Mouse (Mus musculus) kidney, embryonic 15.5 days (tissue): ENCODE results near the gene Hyal3. TPM values are rescaled to one million over a fixed set of nuclear protein-coding genes. Genes with fewer than 3 reads are reported as not detected.

Experiments used
- ATAC-seq: fragments of 200-750 bp; cut with Nextera tagmentation; replicated peaks from 2 replicates; pipeline ENCODE4 v1.8.0; 2017; ENCODE audit warnings: moderate TSS enrichment; ENCODE audit not compliant: low FRiP score
- H3K27ac ChIP-seq: fragments of 300-500 bp; sonication (generic); 2 replicates; pipeline ENCODE4 v1.5.1; 2015; ENCODE audit warnings: mild to moderate bottlenecking, inconsistent platforms
- H3K27me3 ChIP-seq: fragments of 300-500 bp; sonication (generic); 2 replicates; pipeline ENCODE4 v1.6.1; 2015; ENCODE audit warnings: inconsistent platforms
- H3K36me3 ChIP-seq: fragments of 300-500 bp; sonication (generic); 2 replicates; pipeline ENCODE4 v1.6.1; 2015; ENCODE audit warnings: inconsistent platforms
- H3K4me1 ChIP-seq: fragments of 300-500 bp; sonication (generic); 2 replicates; pipeline ENCODE4 v1.6.1; 2015; ENCODE audit warnings: inconsistent platforms
- H3K4me2 ChIP-seq: fragments of 300-500 bp; sonication (generic); 2 replicates; pipeline ENCODE4 v1.6.1; 2015; ENCODE audit warnings: moderate library complexity, mild to moderate bottlenecking, inconsistent platforms
- H3K4me3 ChIP-seq: fragments of 300-500 bp; sonication (generic); replicated peaks from 2 replicates; pipeline ENCODE4 v1.5.1; 2015; ENCODE audit warnings: mild to moderate bottlenecking, inconsistent platforms
- H3K9ac ChIP-seq: fragments of 300-500 bp; sonication (generic); 2 replicates; pipeline ENCODE4 v1.6.1; 2015; ENCODE audit warnings: mild to moderate bottlenecking, inconsistent platforms
- H3K9me3 ChIP-seq: fragments of 300-500 bp; sonication (generic); replicated peaks from 2 replicates; pipeline ENCODE4 v1.6.1; 2016; ENCODE audit warnings: inconsistent platforms
- WGBS: fragments of 180-500 bp; shearing (Covaris S2); methylation state at CpG from one replicate; pipeline ENCODE4 v1.1.7; 2015; ENCODE audit warnings: mixed read lengths; 5-methylcytosine and 5-hydroxymethylcytosine counted together
- polyA plus RNA-seq: library from polyadenylated mRNA; unstranded; fragments of >200 nt; fragmentation: Nextera tagmentation; extraction: Ambion mirVana; gene quantifications from 2 replicates; pipeline ENCODE4 v1.2.1, GENCODE M21; 2015

Hyal3 gene
- polyA plus RNA-seq, 1 experiment from 2014 or later, result 1.3 TPM

DNA sequence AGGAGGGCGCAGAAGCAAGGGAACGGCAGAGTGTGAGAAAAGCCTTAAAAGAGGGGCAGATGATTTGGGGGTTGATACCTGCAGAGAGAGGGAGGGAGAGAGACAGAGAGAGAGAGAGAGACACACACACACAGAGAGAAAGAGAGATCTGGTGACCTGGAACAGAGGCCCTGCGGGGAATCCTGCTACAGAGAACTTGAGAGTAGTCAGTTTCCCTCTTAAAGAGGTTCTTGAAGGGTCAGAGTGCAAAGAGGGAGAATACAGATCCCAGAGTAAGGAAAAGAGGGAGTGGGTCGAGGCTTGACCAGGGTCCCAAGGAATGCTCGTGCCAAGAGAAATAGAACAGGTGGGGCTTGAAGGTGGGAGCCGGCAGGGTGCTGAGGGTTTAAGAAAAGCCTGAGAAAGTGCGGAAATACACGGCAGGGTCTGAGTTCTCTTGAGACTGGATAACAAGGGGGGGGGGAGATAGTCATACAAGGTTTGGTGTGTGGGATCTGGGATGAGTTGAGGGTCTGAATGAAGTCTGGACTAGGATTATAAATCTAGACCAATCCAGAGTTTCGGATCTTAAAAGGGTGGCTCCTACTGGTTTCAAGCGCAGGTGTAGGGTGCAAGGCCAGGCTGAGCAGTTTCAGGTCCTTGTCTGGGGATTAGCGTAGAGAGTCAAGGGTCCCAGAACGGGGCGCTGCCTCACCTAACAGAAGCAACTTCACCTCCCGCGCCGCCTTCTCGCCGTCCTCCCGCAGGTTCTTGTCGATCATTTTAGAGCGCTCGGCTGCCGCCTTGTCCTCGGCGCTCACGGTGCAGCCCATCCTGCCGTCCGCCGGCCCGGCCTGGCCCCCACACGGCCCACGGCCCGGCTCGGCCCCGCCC lies 54.0 kb downstream of the Hyal3 start:
- under 1% methylated on average over 35 of the region's 35 CpGs for WGBS
- H3K4me2 ChIP-seq, result peak overlapping the region; percentile 96
- H3K9ac ChIP-seq, result peak overlapping the region; percentile 97
- H3K9me3 ChIP-seq, result no peaks in the 10 kb centered on the region
- H3K4me1 ChIP-seq, result peaks cover 59% of the 10 kb centered on the region
- H3K4me3 ChIP-seq, result peak overlapping the region; percentile 93
- peak overlapping the region; percentile 92 for H3K27ac ChIP-seq
- H3K36me3 ChIP-seq, result peaks cover 8% of the 10 kb centered on the region; the same call in 1 of the 2 replicates
- peak; percentile 1; the same call in 1 of the 2 replicates for ATAC-seq
- no peaks in the 10 kb centered on the region for H3K27me3 ChIP-seq

DNA sequence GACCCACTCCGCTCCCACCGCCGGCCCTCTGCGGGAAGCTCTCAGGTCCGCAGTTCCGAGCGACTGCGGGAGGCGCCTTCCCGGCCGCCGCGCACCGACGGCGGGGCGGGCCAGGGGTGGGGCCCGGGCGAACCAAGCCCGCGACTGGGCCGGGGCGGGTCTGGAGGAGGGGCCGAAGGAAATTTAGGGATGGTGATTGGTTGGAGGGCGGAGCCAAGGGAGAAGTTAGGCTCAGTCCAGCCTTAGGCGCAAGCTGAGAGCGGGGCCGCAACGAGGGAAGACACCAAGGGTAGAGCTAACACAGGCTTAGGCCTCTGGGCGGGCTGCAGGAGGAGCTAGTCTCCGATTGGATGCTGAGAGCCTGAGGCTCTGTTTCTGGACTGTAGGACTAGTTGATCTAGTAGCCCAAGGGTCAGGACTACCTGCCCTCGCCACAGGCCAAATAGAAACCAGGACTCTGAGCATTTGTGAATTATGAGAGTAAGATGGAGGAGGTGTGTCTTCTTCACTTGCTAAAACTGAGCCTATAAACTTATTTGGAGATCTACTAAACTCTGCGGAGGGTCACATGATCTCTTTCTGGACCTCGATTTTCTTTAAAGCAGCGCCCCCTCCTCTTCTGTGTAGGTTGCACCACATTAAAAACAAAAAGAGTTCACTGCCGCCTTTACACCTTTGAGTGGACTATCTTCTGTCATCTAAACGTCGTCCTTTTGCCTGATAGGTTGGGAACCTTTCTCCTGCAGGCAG lies 54.8 kb downstream of the Hyal3 start, which contains the start of gene Gnai2:
Gnai2 (minus strand) TSS at position 89 of the 750 bp plus-strand sequence.
- H3K4me3 ChIP-seq, result peak within 1 kb of the TSS; percentile 93
- peak within 1 kb of the TSS; percentile 96 for H3K4me2 ChIP-seq
- peak within 1 kb of the TSS; percentile 92 for H3K27ac ChIP-seq
- H3K9me3 ChIP-seq, result no peaks in the 10 kb centered on the region
- peak; percentile 97 for ATAC-seq
- no peaks in the 10 kb centered on the region for H3K27me3 ChIP-seq
- H3K4me1 ChIP-seq, result peaks cover 54% of the 10 kb centered on the region
- 2% methylated on average over 38 of the region's 38 CpGs for WGBS
- H3K36me3 ChIP-seq, result peaks cover 8% of the 10 kb centered on the region; the same call in 1 of the 2 replicates
- H3K9ac ChIP-seq, result peak within 1 kb of the TSS; percentile 97

Other genes with a start within 250 kb of the Hyal3 start
- gene Hemk1, start 242.5 kb upstream of the Hyal3 start, polyA plus RNA-seq, result 10.9 and 11.8 TPM in 2 replicates
- gene 6430571L13Rik, start 240.2 kb upstream of the Hyal3 start, polyA plus RNA-seq, result 0.81 and 0.90 TPM in 2 replicates
- gene Cacna2d2, start 181.2 kb upstream of the Hyal3 start, polyA plus RNA-seq, result 0.84 and 0.93 TPM in 2 replicates
- 45.0 and 49.4 TPM in 2 replicates for gene Tmem115, start 46.9 kb upstream of the Hyal3 start, polyA plus RNA-seq
- 31.5 and 33.9 TPM in 2 replicates for gene Cyb561d2, start 38.6 kb upstream of the Hyal3 start, polyA plus RNA-seq
- gene Nprl2, start 38.6 kb upstream of the Hyal3 start, polyA plus RNA-seq, result 44.4 and 46.8 TPM in 2 replicates
- 1.2 and 2.9 TPM in 2 replicates for gene Zmynd10, start 33.5 kb upstream of the Hyal3 start, polyA plus RNA-seq
- gene Rassf1, start 29.3 kb upstream of the Hyal3 start, polyA plus RNA-seq, result 61.7 and 63.4 TPM in 2 replicates
- gene Tusc2, start 17.6 kb upstream of the Hyal3 start, polyA plus RNA-seq, result 46.5 and 46.8 TPM in 2 replicates
- 111 and 117 TPM in 2 replicates for gene Hyal2, start 12.9 kb upstream of the Hyal3 start, polyA plus RNA-seq
- 8.6 and 10.5 TPM in 2 replicates for gene Hyal1, start 3.9 kb upstream of the Hyal3 start, polyA plus RNA-seq
- 16.0 and 19.3 TPM in 2 replicates for gene Naa80, start 1.9 kb upstream of the Hyal3 start, polyA plus RNA-seq
- gene Ifrd2, start 6.8 kb downstream of the Hyal3 start, polyA plus RNA-seq, result 47.8 and 55.8 TPM in 2 replicates
- 21.1 and 22.5 TPM in 2 replicates for gene Sema3b, start 28.4 kb downstream of the Hyal3 start, polyA plus RNA-seq
- 403 and 424 TPM in 2 replicates for gene Gnai2, start 54.5 kb downstream of the Hyal3 start, polyA plus RNA-seq
- 7.1 and 8.1 TPM in 2 replicates for gene Slc38a3, start 88.7 kb downstream of the Hyal3 start, polyA plus RNA-seq
- gene Gnat1, start 98.9 kb downstream of the Hyal3 start, polyA plus RNA-seq, result 3.9 and 4.6 TPM in 2 replicates
- gene Sema3f, start 129.7 kb downstream of the Hyal3 start, polyA plus RNA-seq, result 21.3 and 23.9 TPM in 2 replicates
- 194 and 207 TPM in 2 replicates for gene Rbm5, start 190.2 kb downstream of the Hyal3 start, polyA plus RNA-seq